Mouse (Mus musculus): Measurements from ENCODE around the gene Sult3a1.

- TF ChIP-seq CTCF (conservative IDR thresholded peaks at IDR 0.05; ENCODE audit: low read length) (no peak), POU5F1 (IDR thresholded peaks at IDR 0.05; ENCODE audit: borderline replicate concordance, low read length) (no peak), NANOG (IDR thresholded peaks at IDR 0.05; ENCODE audit: borderline replicate concordance, low read length) (no peak)
These were observed 8.5 kb downstream of the Sult3a1 start for GRCm38 (mm10) chr10:33865994-33866393.

All from E14TG2a.4 (cell line).